Mouse (Mus musculus) gastrocnemius, adult 2 months (tissue): ENCODE measurements around the gene Svopl. TPM values are rescaled to one million over a fixed set of nuclear protein-coding genes. Genes with fewer than 3 reads are reported as not detected.

Experiments used
- DNase-seq: peaks from one replicate; pipeline ENCODE4 v3.0.0; 2022
- H3K27ac ChIP-seq: fragments of 200-600 bp; 2 replicates; pipeline ENCODE4 v1.8.1; 2022; ENCODE audit warnings: mild to moderate bottlenecking
- H3K4me3 ChIP-seq: fragments of 200-600 bp; 2 replicates; pipeline ENCODE4 v1.8.1; 2022; ENCODE audit warnings: mild to moderate bottlenecking, moderate library complexity
- CTCF ChIP-seq: fragments of 200-600 bp; IDR thresholded peaks from 2 replicates; pipeline ENCODE4 v1.8.1; 2022; ENCODE audit warnings: antibody characterized with exemption, mild to moderate bottlenecking, moderate library complexity
- intact Hi-C: fragments of 180-260 bp; cut with DNase I; formaldehyde crosslinking; loops from one replicate; pipeline ENCODE4 v1.15.1; 2025
- long read RNA-seq, 2 experiments: library from polyadenylated mRNA; stranded (forward); transcript quantifications; one replicate each; pipeline ENCODE4 v2.0.0; 2021
- total RNA-seq, 2 experiments: library from RNA; stranded (reverse); gene quantifications; 2 replicates each; pipeline ENCODE4 v1.2.3; 2021

The Svopl gene
- under 1 TPM in 1 of 2 experiments, not detected in 1; 0.14 TPM for total RNA-seq
- long read RNA-seq, experiment 1, result 0 reads
- long read RNA-seq, experiment 2, result 0 reads

DNA sequence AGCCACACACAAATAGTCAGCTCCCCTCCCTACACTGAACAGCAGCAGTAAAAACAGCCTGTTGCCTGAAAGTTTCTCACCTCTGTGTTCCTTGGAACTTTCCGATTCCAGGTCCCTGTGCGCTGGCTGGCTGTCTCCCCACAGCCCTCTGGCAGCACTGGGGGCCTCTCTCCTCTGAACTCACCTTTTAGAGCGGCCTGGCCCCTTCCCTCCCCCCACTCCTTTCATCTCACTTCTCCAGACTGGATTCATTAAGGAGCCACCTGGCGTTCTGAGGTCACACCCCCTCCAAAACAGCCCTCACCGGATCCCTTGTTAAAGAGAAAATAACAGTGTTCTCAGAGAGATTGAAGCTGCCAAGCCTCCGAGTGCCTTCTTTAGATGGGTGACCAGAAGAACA is at the start of gene Svopl:
Gene Svopl (minus strand): TSS at position 159 of the 400 bp plus-strand sequence.
- no peak within 1 kb of the TSS for H3K27ac ChIP-seq
- H3K4me3 ChIP-seq, result no peak within 1 kb of the TSS
- intact Hi-C loops, result no loop called here

DNA sequence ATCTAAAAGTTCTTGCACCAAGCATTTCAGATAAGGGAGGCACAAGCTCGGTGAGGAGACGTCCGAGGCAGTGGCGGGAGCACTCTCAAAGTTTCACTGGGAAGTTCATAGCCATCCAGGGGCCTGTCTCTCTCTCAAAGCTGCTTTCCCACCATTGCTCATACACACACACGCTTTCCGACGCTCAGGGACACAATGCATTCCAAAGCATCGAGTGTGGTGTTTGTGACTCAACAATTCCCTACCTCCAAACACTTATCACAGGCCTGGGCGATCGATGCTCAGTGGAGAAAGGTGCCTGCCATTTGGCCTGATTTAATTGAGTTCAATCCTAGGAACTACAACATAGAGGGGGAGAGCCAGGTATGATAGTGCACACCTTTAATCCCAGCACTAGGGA is 47.9 kb upstream of the Svopl start:
- DNase-seq, result no peak
- Histone ChIP-seq H3K27ac (no peak overlapping the region), H3K4me3 (no peak overlapping the region)
- intact Hi-C loops, result no loop called here
- no peak for TF ChIP-seq CTCF

More for the DNA sequence above, at the start of gene Svopl:
- no peak for DNase-seq
- TF ChIP-seq CTCF, result no peak

DNA sequence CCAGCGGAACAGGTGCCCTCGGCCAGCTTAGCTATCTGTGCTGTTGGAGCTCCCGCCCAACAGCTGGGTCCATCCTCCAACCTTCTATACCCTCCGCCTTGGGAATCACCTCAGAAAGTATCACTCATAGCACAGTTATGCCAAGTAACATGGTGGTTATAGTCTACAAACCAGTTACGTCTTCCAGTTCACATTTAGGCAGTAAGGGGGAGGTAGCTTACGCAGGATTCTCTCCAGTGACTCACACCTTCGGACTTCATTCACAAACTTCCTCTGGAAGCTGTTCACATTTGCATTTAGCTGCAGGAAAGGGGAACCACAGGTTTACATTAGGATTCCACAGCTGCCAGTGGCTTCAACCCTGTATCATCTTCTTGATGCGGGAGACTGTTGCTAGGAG is 45.7 kb upstream of the Svopl start:
- intact Hi-C loops, result no loop called here
- DNase-seq, result no peak
- H3K27ac ChIP-seq, result no peak overlapping the region
- TF ChIP-seq CTCF, result no peak
- H3K4me3 ChIP-seq, result no peak overlapping the region

DNA sequence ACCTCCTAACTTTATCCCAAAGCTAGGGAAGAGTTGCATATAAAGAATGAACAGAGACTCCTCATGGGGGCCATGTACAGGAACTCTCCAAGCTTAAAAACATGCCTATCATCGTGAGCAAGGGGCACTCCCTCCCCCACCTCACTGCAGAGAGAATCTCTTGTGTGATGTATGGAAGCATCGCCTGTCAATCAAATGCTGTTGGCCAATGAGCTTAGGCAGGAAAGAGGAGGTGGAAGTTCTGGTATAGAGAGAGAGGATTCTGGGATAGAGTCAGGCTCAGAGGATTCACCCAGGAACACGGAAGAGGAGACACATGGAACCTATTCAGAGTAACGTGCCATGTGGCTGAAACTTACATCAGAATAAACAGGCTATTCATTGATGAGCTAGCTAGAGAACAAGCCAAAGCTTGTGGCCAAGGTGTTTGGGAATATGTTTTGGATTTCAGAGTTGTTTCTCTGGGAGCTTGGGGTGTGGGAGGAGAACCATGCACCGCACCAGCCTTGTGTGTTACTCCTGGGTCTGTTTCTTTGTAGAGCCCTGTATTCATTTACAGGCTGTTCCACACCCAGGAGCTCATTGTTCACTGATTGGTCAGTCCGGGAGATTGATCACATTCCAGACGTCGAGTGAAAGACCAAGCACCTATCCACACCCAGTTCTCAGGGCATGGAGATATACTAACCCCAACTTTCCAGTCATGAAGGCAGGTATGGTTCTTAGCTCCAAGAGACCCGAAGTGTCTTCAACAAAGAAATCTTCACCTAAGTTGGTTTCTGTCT is 40.6 kb upstream of the Svopl start:
- DNase-seq, result no peak
- H3K4me3 ChIP-seq, result no peak overlapping the region
- no peak for TF ChIP-seq CTCF
- H3K27ac ChIP-seq, result no peak overlapping the region
- intact Hi-C loops, result no loop called here

DNA sequence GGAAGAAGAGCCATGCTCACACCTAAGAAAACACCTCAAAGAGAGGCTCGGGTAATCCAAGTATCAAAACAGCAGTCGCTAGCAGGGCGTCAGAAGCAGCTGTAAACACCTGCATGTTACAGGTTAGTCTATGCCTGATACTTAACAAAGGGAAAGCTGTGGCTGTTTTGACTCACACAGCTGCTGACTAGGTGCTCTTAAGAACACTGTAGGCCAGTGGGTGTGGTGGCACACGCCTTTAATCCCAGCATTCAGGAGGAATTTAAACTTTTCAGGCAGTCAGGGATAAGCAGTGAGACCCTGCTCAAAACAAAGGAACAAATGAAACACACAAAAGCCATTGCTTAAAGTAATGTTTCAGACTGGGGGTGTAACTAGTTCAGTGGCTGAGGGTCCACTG is 36.4 kb upstream of the Svopl start:
- intact Hi-C loops, result no loop called here

DNA sequence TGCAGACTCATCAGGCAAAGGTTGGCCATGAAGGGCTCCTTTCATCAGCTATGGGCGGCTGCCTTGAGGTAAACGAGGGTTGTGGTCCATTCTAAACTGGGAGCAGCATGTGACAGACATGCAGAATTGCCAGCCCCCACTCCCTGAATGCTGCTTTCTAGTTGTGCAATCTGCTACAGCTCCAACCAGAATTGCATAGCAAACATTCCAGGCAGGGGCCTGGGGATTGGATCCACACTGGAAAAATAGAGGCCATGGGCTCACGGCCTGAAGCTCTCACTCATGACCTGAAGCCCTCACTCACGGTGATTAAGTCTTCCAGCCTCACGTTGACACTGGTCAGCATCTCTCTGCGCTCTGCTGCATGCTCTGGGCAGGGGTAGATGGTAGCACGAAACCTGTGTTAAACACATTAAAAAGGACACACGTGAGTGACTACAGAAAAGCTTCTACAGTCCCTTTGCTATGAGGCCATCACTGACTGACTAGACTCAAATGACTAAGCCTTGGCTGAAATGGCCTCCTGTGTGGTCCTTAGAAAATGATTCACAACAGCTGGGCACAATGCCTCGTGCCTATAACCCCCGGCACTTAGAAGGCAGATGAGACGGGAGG is 35.0 kb upstream of the Svopl start:
- intact Hi-C loops, result no loop called here
- DNase-seq, result peak; percentile 29
- no peak overlapping the region for H3K4me3 ChIP-seq
- peak overlapping the region; percentile 46 for H3K27ac ChIP-seq
- no peak for TF ChIP-seq CTCF

More for the DNA sequence above, 36.4 kb upstream of the Svopl start:
- no peak for TF ChIP-seq CTCF
- DNase-seq, result no peak
- no peak overlapping the region for H3K4me3 ChIP-seq
- no peak overlapping the region for H3K27ac ChIP-seq

DNA sequence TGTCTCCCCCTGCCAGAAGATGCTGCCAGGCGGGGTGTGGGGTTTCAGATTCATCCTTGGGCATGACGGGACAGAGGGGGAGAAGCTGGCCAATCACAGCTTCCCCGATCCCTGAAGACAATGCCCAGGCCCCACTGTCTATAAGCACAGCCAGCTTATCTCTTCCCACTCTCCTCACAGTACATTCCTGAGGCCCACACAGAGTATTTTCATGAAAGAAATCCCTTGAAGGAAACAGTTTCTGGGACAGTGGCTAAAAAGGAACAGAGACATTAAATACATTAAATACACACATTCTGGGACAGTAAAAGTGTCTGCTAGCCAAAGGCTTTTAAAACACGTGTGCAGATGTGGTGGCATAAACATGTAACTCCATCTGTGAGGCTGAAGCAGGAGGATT is 33.6 kb upstream of the Svopl start:
- intact Hi-C loops, result no loop called here

DNA sequence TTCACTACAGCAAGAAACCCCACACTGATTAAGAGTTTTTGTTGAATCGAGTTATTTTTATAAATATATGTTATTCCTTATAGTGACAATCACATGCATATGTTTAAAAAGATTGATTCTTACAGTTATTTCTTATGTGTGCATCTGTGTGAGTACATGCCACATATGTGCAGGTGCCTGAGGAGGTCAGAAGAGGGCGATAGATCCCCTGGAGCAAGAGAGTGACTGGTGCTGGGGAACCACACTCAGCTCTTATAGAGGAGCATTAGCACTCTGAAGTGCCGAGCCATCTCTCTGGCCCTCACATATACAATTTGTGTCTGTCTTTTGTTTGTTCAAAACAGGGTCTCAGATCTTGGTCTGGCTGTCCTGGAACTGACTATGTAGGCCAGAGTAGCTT is 26.8 kb upstream of the Svopl start:
- intact Hi-C loops, result no loop called here
- no peak for TF ChIP-seq CTCF
- DNase-seq, result no peak
- Histone ChIP-seq H3K27ac (no peak overlapping the region), H3K4me3 (no peak overlapping the region)

More for the DNA sequence above, 33.6 kb upstream of the Svopl start:
- DNase-seq, result peak; percentile 47
- H3K4me3 ChIP-seq, result no peak overlapping the region
- no peak overlapping the region for H3K27ac ChIP-seq
- no peak for TF ChIP-seq CTCF

DNA sequence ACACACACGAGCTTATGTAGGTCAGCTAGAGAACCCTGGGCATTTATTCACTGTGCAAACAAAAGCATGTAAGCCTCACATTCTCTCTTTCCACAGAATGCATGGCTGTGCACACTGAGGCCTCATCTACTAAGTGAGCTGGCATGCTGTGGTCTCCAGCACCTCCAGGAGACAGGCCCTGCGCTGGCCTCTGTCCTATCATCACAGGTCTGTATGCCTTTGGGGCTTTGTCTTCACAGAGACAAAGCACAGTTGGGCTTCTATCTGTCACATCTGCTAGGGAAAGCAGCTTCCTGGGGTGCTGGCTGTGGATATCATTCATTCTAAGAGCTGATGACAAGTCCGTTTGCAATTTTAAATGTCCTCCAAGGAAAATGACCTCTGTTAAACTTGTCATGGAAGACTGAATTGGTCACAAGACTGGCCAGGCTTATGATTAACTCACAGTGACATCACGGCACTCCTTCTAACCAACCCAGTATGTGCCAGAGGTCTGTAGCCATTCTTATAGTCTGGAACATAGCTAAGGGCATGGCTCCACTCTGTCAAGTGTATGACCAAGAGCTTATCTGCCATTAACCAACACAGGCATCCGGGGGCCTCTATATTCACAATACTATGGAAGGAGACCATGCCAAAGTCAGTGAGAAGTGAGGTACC is 25.5 kb upstream of the Svopl start:
- TF ChIP-seq CTCF, result no peak
- no peak overlapping the region for H3K27ac ChIP-seq
- H3K4me3 ChIP-seq, result no peak overlapping the region
- intact Hi-C loops, result no loop called here
- no peak for DNase-seq

DNA sequence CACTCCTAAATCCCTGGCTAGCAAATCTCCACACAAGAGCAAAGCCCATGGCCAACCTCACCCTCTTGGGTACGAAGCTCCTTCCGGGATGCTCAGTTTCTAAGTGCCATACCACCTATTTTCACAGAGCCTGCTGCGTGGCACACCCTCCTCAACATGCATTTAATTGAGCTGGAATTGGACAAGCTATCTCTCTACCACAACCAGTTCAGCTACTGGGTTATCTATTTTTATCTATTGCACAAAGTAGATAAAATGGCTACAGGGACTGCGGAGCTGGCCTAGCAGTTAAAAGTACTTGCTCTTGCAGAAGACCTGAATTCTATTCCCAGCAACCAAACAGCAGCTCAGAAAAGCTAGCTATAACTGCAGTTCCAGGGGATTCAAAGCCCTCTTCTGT is 24.5 kb upstream of the Svopl start:
- no peak for TF ChIP-seq CTCF
- Histone ChIP-seq H3K4me3 (no peak overlapping the region), H3K27ac (no peak overlapping the region)
- no peak for DNase-seq
- intact Hi-C loops, result no loop called here

DNA sequence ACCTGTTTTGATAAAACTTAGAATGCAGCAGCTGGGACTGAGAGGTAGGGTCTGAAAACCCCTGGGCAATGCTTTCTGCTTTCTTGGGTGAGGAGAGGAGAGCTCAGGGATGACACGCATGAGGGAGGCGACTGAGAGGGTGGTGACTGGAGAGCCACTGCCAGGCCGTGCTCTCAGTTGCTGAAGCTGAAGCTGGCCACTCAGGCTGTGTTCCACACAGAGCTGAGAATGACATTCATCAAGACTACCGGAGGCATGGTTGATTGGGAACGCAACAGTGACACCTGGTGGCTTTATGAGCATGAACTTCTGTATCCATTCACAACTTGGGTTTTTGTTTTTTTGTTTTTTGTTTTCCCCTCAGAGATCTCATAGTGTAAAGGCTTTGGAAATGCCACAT is 19.4 kb upstream of the Svopl start:
- peak; percentile 79 for TF ChIP-seq CTCF
- intact Hi-C loops, result loop anchor here (1.0 to 5.0 kb wide), 3 partner anchors 59 to 604 kb away; no protein-coding TSS in a partner anchor
- no peak overlapping the region for H3K4me3 ChIP-seq
- DNase-seq, result peak; percentile 61
- no peak overlapping the region for H3K27ac ChIP-seq

DNA sequence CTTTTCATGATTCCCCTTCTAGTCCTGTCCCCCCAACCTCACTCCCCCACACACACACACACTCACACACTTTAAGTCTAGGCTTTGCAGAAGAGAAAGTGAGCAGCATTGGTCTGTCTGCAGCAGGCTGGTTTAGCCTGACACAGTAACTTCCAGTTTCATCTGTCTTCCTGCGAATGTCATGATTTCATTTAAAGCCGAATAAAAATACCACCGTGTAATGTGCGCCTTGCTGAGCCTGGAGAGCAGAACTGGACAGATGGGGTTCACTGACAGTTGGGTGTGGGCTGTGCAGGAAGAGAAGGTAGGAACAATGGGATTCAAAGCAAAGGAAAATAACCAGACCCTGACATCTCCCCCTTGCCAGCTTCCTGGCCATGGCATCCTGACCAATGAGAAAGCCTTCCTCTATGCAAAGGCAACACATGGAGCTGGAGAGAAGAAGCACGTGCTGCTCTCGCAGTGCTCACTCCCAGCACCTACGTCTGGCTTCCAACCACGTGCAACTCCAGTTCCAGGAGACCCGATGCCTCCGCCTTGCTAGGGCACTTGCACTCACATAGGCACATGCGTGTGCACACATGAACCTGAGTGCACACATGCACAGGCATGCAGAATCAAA is 18.8 kb upstream of the Svopl start:
- no peak for TF ChIP-seq CTCF
- 0 out of 2 replicates have a peak overlapping the region, but pooled peaks have one; percentile 21 for H3K4me3 ChIP-seq
- H3K27ac ChIP-seq, result no peak overlapping the region
- intact Hi-C loops, result loop anchor here (1.0 to 5.0 kb wide), 3 partner anchors 59 to 603 kb away; no protein-coding TSS in a partner anchor
- no peak for DNase-seq
